Mouse (Mus musculus) ES-E14 (cell line): ENCODE results near the gene Lims1.

Source experiments
- MAFK ChIP-seq: IDR thresholded peaks from 2 replicates; pipeline ENCODE4 v1.6.1; 2014; ENCODE audit warnings: mild to moderate bottlenecking, low read depth, low read length, inconsistent platforms; ENCODE audit not compliant: insufficient read depth
- ZC3H11A ChIP-seq: IDR thresholded peaks from 2 replicates; pipeline ENCODE4 v1.6.1; 2012; ENCODE audit warnings: low read depth, mild to moderate bottlenecking, inconsistent platforms, low read length, borderline replicate concordance

- TF ChIP-seq MAFK, result no peak
- no peak for TF ChIP-seq ZC3H11A
Measured at GRCm38 (mm10) chr10:58393026-58394014, 70.1 kb downstream of the Lims1 start.
